Mouse (Mus musculus): ENCODE data around the gene Diaph2. TPM values are rescaled to one million over a fixed set of nuclear protein-coding genes. Genes with fewer than 3 reads are reported as not detected.
"Not testable (repeated sequence)": the region's sequence is repeated elsewhere in the genome, so short reads cannot be mapped to it uniquely, and the experiment has no call there.

The Diaph2 gene
- polyA plus RNA-seq, 1 experiment from 2014 or later = 6.1 TPM

- 44% methylated on average over 2 of the region's 2 CpGs for WGBS
- ATAC-seq = no peak
- H3K27ac ChIP-seq = no peak overlapping the region
Observed at GRCm38 (mm10) chrX:129765378-129765777, 15.8 kb downstream of the Diaph2 start.

GRCm38 (mm10) chrX:129766811-129767210 lies 17.3 kb downstream of the Diaph2 start:
- H3K4me2 ChIP-seq = no peak overlapping the region
- no peaks in the 10 kb centered on the region for H3K9me3 ChIP-seq (replicated peaks)
- no peak overlapping the region for H3K4me3 ChIP-seq
- 63% methylated on average over 1 of the region's 1 CpGs for WGBS
- H3K9ac ChIP-seq = no peak overlapping the region
- H3K27me3 ChIP-seq = no peaks in the 10 kb centered on the region
- H3K4me1 ChIP-seq = no peaks in the 10 kb centered on the region
- ATAC-seq = no peak
- H3K36me3 ChIP-seq (ENCODE audit: poor library complexity, severe bottlenecking) = no peaks in the 10 kb centered on the region
- H3K27ac ChIP-seq = no peak overlapping the region

More at GRCm38 (mm10) chrX:129765378-129765777, 15.8 kb downstream of the Diaph2 start:
- Histone ChIP-seq H3K36me3 (ENCODE audit: poor library complexity, severe bottlenecking) (no peaks in the 10 kb centered on the region), H3K4me1 (no peaks in the 10 kb centered on the region), H3K9ac (no peak overlapping the region), H3K4me2 (no peak overlapping the region), H3K27me3 (no peaks in the 10 kb centered on the region), H3K4me3 (no peak overlapping the region), H3K9me3 (replicated peaks) (no peaks in the 10 kb centered on the region)

DNA sequence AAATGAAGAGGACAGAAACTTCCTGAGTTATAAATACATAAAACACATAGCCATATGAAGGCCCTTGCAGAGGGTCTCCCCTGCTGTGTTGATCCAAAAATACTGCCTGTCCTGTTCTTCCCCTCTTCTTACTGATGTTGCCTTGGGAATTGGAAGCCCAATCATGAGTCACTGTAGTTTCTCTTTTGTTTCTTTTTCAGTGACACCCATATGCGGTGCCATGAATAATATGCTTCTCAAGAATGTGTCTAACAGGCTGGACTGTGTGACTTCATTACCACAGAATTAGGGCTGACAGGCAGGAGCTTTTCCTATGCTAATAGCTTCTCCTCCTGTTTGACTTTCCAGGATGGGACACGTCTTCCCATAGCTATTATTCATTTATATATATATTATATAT lies 21.1 kb downstream of the Diaph2 start:
- H3K4me3 ChIP-seq = no peak overlapping the region
- no peak overlapping the region for H3K27ac ChIP-seq
- ATAC-seq = peak; percentile 68
- no peaks in the 10 kb centered on the region for H3K9me3 ChIP-seq (replicated peaks)
- no peak overlapping the region for H3K4me2 ChIP-seq
- no peak overlapping the region for H3K9ac ChIP-seq
- no peaks in the 10 kb centered on the region for H3K36me3 ChIP-seq (ENCODE audit: poor library complexity, severe bottlenecking)
- WGBS = 23% methylated on average over 2 of the region's 2 CpGs
- no peaks in the 10 kb centered on the region for H3K27me3 ChIP-seq
- peaks cover 5% of the 10 kb centered on the region; the same call in 1 of the 2 replicates for H3K4me1 ChIP-seq

- Histone ChIP-seq H3K27ac (peak overlapping the region; percentile 44), H3K27me3 (no peaks in the 10 kb centered on the region), H3K36me3 (ENCODE audit: poor library complexity, severe bottlenecking) (no peaks in the 10 kb centered on the region), H3K9ac (no peak overlapping the region), H3K9me3 (replicated peaks) (no peaks in the 10 kb centered on the region), H3K4me2 (peak overlapping the region; percentile 10; the same call in 1 of the 2 replicates), H3K4me1 (peaks cover 5% of the 10 kb centered on the region; the same call in 1 of the 2 replicates), H3K4me3 (no peak overlapping the region)
- peak; percentile 87 for ATAC-seq
- 47% methylated on average over 11 of the region's 11 CpGs for WGBS
Observed at GRCm38 (mm10) chrX:129773556-129774255, 24.2 kb downstream of the Diaph2 start.

GRCm38 (mm10) chrX:129774478-129774877 lies 24.9 kb downstream of the Diaph2 start:
- H3K4me1 ChIP-seq = peaks cover 5% of the 10 kb centered on the region; the same call in 1 of the 2 replicates
- H3K4me2 ChIP-seq = no peak overlapping the region
- 0 out of 2 replicates have a peak overlapping the region, but pooled peaks have one; percentile 40 for H3K27ac ChIP-seq
- H3K27me3 ChIP-seq = no peaks in the 10 kb centered on the region
- no peak overlapping the region for H3K9ac ChIP-seq
- ATAC-seq = no peak
- H3K9me3 ChIP-seq (replicated peaks) = no peaks in the 10 kb centered on the region
- no peak overlapping the region for H3K4me3 ChIP-seq
- WGBS = 41% methylated on average over 3 of the region's 3 CpGs
- H3K36me3 ChIP-seq (ENCODE audit: poor library complexity, severe bottlenecking) = no peaks in the 10 kb centered on the region

- H3K27ac ChIP-seq = no peak overlapping the region
- H3K4me3 ChIP-seq = no peak overlapping the region
- WGBS = 84% methylated on average over 1 of the region's 1 CpGs
- H3K36me3 ChIP-seq (ENCODE audit: poor library complexity, severe bottlenecking) = no peaks in the 10 kb centered on the region
- no peaks in the 10 kb centered on the region for H3K9me3 ChIP-seq (replicated peaks)
- H3K27me3 ChIP-seq = no peaks in the 10 kb centered on the region
- H3K4me2 ChIP-seq = no peak overlapping the region
- no peak overlapping the region for H3K9ac ChIP-seq
- peaks cover 5% of the 10 kb centered on the region; the same call in 1 of the 2 replicates for H3K4me1 ChIP-seq
- no peak for ATAC-seq
Observed at GRCm38 (mm10) chrX:129776761-129777160, 27.2 kb downstream of the Diaph2 start.

GRCm38 (mm10) chrX:129777404-129777962 lies 27.9 kb downstream of the Diaph2 start:
- no peak for ATAC-seq
- no peak overlapping the region for H3K4me2 ChIP-seq
- WGBS = 91% methylated on average over 4 of the region's 4 CpGs
- no peak overlapping the region for H3K9ac ChIP-seq
- H3K36me3 ChIP-seq (ENCODE audit: poor library complexity, severe bottlenecking) = no peaks in the 10 kb centered on the region
- H3K4me3 ChIP-seq = no peak overlapping the region
- peaks cover 5% of the 10 kb centered on the region; the same call in 1 of the 2 replicates for H3K4me1 ChIP-seq
- H3K9me3 ChIP-seq (replicated peaks) = no peaks in the 10 kb centered on the region
- H3K27ac ChIP-seq = no peak overlapping the region
- H3K27me3 ChIP-seq = no peaks in the 10 kb centered on the region

DNA sequence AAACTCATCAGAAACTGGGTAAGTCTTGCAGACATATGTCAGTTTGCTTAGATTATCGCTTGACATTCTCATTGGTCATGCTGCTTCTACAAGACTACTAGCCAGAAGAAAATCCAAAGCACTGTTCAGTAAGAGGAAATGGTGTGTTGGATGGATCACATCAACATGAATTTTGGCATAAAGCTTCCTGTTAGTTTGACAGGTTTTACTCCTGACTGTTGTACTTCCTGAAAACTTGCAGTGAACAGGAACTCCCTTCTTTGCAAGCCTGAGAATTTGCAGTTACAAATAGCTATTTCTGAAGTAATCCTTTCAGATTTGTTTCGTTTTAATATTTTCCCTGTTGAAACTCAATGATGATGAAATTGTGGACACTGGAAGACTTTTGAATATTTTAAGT lies 32.3 kb downstream of the Diaph2 start:
- no peaks in the 10 kb centered on the region for H3K4me1 ChIP-seq
- H3K9me3 ChIP-seq (replicated peaks) = no peaks in the 10 kb centered on the region
- H3K27ac ChIP-seq = no peak overlapping the region
- no peak overlapping the region for H3K9ac ChIP-seq
- no peak for ATAC-seq
- WGBS = 81% methylated on average over 2 of the region's 2 CpGs
- no peaks in the 10 kb centered on the region for H3K36me3 ChIP-seq (ENCODE audit: poor library complexity, severe bottlenecking)
- no peak overlapping the region for H3K4me2 ChIP-seq
- no peaks in the 10 kb centered on the region for H3K27me3 ChIP-seq
- no peak overlapping the region for H3K4me3 ChIP-seq

DNA sequence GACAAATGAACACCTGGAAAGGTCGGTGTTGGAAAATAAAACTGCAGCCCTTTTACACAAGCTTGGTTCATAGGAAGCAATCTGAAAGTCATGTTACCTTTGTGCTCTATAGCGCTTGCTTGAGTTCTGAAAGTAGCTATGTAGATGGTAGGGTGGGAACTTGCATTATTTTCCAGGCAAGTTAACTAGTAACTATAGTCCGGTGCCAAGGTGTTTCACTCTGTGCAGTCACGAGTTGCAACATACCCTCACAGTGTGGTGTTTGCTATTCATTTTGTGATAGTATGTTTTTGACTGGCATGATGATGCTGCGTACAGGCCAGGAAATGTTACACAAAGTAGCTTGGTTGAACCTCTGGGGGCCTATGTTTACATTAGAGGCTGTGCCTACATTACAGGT lies 34.5 kb downstream of the Diaph2 start:
- no peak overlapping the region for H3K9ac ChIP-seq
- no peaks in the 10 kb centered on the region for H3K4me1 ChIP-seq
- WGBS = 83% methylated on average over 5 of the region's 5 CpGs
- no peaks in the 10 kb centered on the region for H3K9me3 ChIP-seq (replicated peaks)
- H3K4me2 ChIP-seq = no peak overlapping the region
- no peak overlapping the region for H3K27ac ChIP-seq
- no peaks in the 10 kb centered on the region for H3K27me3 ChIP-seq
- ATAC-seq = no peak
- no peaks in the 10 kb centered on the region for H3K36me3 ChIP-seq (ENCODE audit: poor library complexity, severe bottlenecking)
- H3K4me3 ChIP-seq = no peak overlapping the region

- H3K4me1 ChIP-seq; ATAC-seq; H3K9me3 ChIP-seq (replicated peaks); H3K9ac ChIP-seq; H3K4me2 ChIP-seq; H3K27ac ChIP-seq; H3K4me3 ChIP-seq; H3K27me3 ChIP-seq; H3K36me3 ChIP-seq (ENCODE audit: poor library complexity, severe bottlenecking): not testable (repeated sequence)
- 84% methylated on average over 2 of the region's 2 CpGs for WGBS
Observed at GRCm38 (mm10) chrX:129799920-129800319, 50.4 kb downstream of the Diaph2 start.

DNA sequence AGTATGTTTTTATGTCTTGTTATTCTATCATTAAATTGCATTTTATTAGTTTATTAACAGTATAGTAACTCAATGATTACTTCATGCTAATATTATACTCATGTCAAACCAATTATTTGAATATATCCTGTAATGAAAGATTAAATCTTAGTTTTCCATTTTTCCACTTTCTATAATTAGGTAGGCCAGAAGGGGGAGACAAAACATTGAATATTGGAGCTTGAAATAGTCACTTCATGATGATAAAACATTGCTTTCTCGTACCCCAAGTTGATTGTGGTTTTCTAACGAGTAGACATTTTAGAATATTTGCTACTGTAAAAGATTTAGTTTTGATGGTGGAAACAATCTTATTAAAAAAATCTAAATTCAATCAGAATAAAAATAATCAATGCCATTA lies 82.4 kb downstream of the Diaph2 start:
- H3K27me3 ChIP-seq = no peaks in the 10 kb centered on the region
- H3K36me3 ChIP-seq (ENCODE audit: poor library complexity, severe bottlenecking) = no peaks in the 10 kb centered on the region
- no peak for ATAC-seq
- no peak overlapping the region for H3K27ac ChIP-seq
- H3K4me1 ChIP-seq = no peaks in the 10 kb centered on the region
- no peak overlapping the region for H3K4me3 ChIP-seq
- 38% methylated on average over 2 of the region's 2 CpGs for WGBS
- H3K9me3 ChIP-seq (replicated peaks) = no peaks in the 10 kb centered on the region
- no peak overlapping the region for H3K4me2 ChIP-seq
- no peak overlapping the region for H3K9ac ChIP-seq

DNA sequence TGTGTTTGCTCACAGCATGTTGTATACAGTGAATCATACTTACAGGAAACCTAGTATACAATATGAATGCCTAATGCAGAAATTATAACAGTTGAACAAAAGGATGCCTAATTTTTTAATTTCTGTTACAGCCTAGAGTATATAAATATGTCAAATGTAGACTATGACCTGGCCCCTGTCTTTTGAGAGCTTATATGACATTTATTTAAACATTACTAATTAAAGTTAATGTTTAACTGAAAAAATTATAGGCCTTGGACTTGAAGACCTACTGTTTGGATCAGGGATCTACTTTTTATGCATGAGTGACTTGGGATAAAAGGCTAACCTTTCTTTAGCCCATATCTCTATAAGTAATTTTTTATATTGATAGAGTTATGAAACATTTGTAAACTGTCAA lies 84.3 kb downstream of the Diaph2 start:
- H3K36me3 ChIP-seq (ENCODE audit: poor library complexity, severe bottlenecking) = no peaks in the 10 kb centered on the region
- no peak overlapping the region for H3K4me3 ChIP-seq
- no peak overlapping the region for H3K27ac ChIP-seq
- H3K4me1 ChIP-seq = no peaks in the 10 kb centered on the region
- no peak overlapping the region for H3K4me2 ChIP-seq
- ATAC-seq = no peak
- H3K9ac ChIP-seq = no peak overlapping the region
- H3K27me3 ChIP-seq = no peaks in the 10 kb centered on the region
- H3K9me3 ChIP-seq (replicated peaks) = no peaks in the 10 kb centered on the region

DNA sequence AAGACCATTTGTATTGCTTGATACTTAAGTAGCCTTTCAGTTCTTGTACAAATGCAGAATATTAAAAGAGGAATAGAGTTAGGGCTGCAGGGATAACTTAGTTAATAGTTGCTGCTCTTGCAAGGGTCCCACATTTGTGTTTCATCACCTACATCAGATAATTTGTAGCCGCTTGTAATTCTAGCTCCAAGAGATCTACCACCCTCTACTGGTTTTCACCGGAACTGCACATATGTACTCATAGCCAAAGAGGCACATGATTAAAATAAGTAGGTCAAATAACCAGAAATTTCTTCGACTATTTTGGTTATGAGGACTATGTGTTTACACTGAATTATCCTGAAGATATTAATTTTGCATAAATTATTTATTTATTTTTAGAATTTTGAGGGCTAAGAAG lies 134.9 kb downstream of the Diaph2 start:
- Histone ChIP-seq H3K27me3 (no peaks in the 10 kb centered on the region), H3K9me3 (replicated peaks) (no peaks in the 10 kb centered on the region), H3K4me2 (no peak overlapping the region), H3K4me3 (no peak overlapping the region), H3K36me3 (ENCODE audit: poor library complexity, severe bottlenecking) (no peaks in the 10 kb centered on the region), H3K27ac (no peak overlapping the region), H3K9ac (no peak overlapping the region), H3K4me1 (no peaks in the 10 kb centered on the region)
- no peak for ATAC-seq
- WGBS = 17% methylated on average over 3 of the region's 3 CpGs

Measured in forebrain, embryonic 13.5 days (tissue).